Mouse (Mus musculus): ENCODE results near the gene Zfp106.
"Not testable (repeated sequence)": the region's sequence is repeated elsewhere in the genome, so short reads cannot be mapped to it uniquely, and the experiment has no call there.

Zfp106 gene

GRCm38 (mm10) chr2:120563235-120563990, at the start of gene Zfp106:
Gene Zfp106 (minus strand): TSS chr2:120563843.
- DNase-seq (ENCODE audit: inconsistent age in 2 of 2, low spot score in 1 of 2), result peak; percentile 91 to 96

DNA sequence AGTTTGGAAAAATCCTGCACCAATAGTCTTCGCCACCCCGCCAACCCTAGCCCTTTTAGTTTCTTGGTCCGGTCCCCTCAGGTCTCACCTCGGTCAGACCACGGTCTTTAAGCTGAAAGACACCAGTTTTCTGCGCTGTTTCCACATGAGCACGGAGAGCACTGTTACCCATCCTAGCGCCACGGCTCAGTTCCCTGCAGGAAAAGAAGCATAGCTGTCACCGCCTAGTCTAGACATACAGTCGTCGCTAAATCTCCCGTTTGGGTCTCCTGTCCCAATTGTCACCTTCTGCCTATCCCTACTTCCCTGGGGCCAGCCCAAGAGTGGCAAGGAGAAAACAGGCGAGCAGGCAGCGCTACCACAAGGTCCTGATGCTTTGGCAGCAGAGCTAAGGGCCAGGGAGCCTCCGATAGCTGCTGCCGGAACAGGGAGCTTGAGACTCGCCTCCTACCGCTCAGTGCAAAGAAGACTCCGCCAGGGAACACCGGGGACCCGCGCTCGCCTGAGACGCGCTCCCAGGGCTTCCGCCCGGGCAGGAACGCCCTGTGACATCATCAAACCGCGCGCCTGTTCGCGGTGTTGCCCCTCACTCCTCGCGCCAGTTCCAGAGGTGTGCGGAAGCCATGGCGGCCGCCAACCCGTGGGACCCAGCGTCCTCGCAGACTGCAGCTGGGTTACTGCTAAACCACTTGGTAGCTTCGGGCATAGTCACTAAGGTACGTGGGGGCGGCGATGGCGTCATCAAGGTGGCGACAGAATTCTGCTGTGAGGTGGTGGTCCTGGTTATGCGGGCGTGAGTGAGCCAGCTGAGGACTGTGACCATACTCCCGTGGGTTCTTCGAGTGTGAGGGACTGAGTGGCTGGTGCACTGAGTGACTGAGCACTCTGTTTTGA, 45.4 kb upstream of the Zfp106 start, which contains the start of the genes Haus2 and Lrrc57:
Gene Haus2, plus strand, starts transcription at position 554 of the 894 bp plus-strand sequence.
Gene Lrrc57, minus strand, starts transcription at position 691 of the 894 bp plus-strand sequence.
- peak; percentile 92 to 97 for DNase-seq (ENCODE audit: inconsistent age in 2 of 2, low spot score in 1 of 2)

GRCm38 (mm10) chr2:120606021-120606690, 42.5 kb upstream of the Zfp106 start:
- DNase-seq (ENCODE audit: inconsistent age in 2 of 2, low spot score in 1 of 2), result peak; percentile 17 to 57

GRCm38 (mm10) chr2:120599506-120599905, 35.9 kb upstream of the Zfp106 start:
- DNase-seq (ENCODE audit: inconsistent age in 2 of 2, low spot score in 1 of 2), result no peak

DNA sequence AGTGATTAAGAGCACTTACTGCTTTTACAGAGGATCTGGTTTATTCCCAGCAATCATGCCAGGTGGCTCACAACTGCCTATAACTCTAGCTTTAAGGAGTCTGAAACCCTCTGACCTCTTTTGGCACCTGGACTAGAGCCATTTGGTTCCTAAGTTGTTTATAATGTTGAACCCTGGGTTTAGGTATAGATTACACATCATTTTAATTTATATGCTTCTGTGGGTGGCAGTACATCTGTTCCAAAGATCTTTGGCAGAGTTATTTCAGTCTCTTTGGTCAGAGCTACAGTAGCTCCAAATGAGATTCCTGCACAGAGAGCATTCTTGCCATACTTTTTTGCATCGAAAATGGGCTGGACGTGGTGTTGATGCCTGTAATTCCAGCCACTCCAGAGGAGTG, 34.1 kb upstream of the Zfp106 start:
- DNase-seq (ENCODE audit: inconsistent age in 2 of 2, low spot score in 1 of 2), result no peak

- no peak for DNase-seq (ENCODE audit: inconsistent age in 2 of 2, low spot score in 1 of 2)
Observed at GRCm38 (mm10) chr2:120592227-120592626, 28.6 kb upstream of the Zfp106 start.

DNA sequence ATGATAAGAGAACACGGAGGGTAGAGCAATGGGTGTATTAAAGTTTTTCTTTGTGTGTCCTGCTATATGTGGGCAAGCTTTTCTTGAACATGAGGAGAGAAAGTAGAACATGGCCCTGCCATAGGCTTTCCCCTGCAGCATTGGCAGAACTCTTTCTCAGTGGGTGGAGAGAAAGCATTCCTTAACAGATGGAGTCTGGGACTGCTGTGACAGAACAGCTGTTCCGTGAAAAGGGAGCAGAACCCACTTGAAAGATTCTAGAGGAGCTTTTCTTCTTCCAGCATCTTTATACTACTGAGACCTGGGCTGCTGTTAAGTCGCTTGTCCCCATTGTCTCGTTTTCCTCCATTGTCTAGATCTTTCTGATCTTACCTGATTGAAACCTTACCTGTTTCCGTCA, 26.1 kb upstream of the Zfp106 start:
- DNase-seq (ENCODE audit: inconsistent age in 2 of 2, low spot score in 1 of 2), result no peak

DNA sequence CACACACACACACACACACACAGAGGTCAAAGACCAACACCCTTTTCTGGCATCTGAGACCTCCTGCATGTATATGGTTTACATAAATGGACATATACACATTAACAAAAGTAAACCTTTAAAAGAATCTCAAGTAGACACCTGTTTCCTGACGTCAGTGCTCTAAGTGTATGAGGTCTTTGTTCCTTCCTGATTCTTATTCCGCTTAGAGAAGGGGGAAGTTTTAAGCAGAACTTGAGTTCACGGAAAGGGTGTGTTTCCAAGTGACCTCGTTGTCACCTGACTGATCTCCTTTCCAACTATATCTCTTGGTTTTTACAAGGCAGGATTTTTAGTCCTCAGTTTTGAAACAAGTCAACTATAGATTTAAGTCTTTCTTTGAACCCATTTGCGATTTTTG, 14.6 kb upstream of the Zfp106 start:
- peak in 1 of 2 experiments; percentile 35 for DNase-seq (ENCODE audit: inconsistent age in 2 of 2, low spot score in 1 of 2)

- no peak for DNase-seq (ENCODE audit: inconsistent age in 2 of 2, low spot score in 1 of 2)
Observed at GRCm38 (mm10) chr2:120577799-120578198, 14.2 kb upstream of the Zfp106 start.

GRCm38 (mm10) chr2:120575978-120576377, 12.3 kb upstream of the Zfp106 start:
- no peak for DNase-seq (ENCODE audit: inconsistent age in 2 of 2, low spot score in 1 of 2)

DNA sequence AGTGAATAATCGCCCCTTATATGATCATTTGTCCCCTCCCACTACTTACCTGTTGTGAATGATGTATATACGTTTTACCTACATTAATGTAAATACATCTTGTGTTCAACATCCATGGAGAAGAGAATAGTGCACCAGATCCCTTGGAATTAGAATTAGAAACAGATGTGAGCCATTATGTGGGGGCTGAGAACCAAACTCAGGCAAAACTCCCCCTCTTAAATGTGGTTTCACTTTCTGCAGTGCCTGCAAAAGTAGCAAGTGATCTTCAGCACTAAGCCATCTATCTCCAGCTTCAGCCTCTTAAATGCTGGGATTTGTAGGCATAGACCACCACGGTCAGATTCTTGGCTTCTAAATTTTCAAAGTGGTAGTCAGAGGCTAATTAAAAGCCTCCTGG, 11.5 kb upstream of the Zfp106 start:
- DNase-seq (ENCODE audit: inconsistent age in 2 of 2, low spot score in 1 of 2), result no peak

- not testable (repeated sequence) for DNase-seq (ENCODE audit: inconsistent age in 2 of 2, low spot score in 1 of 2)
Observed at GRCm38 (mm10) chr2:120572161-120572560, 8.5 kb upstream of the Zfp106 start.

DNA sequence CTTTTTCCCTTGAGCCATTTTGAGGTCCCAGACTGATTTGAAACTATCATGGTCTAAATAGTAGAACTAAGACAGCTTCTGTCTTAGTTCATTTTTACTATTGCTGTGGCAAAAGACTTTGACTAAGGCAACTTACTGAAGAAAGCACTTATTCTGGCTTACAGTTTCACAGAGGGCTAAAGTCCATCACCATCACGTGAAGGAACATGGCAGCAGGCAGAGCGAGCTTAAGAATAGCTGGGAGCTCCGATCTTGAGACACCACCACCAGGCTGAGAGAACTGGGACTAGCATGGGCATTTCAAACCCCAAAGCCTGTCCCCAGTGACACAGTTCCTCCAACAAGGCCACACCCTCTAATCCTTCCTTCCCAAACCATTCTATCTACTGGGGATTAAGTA, 7.4 kb upstream of the Zfp106 start:
- no peak for DNase-seq (ENCODE audit: inconsistent age in 2 of 2, low spot score in 1 of 2)

DNA sequence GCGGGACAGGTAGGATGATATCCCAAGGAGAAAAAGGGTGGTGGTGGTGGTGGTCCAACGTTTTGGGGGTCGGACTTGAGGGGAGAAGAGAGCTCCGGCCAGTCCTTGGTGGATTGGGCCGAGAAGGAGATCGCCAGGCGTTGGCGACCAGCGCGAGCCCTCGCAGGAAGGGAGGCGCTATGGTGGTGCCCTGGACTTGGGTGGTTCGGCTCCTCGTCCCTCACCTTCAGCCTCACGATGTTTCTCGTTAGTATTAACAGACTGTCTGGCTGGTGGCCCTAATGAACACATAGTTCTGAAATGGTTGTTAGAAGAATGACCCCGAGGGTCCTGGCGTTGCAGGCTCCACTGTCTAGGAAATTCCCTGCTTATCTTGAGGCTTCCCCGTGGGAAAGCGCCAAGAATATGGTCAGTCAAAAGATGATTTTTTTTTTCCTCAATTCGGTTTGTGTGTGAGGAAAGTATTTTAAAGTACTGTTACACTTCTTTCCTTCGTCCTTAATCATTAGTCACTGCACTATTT, 4.2 kb upstream of the Zfp106 start:
- no peak for DNase-seq (ENCODE audit: inconsistent age in 2 of 2, low spot score in 1 of 2)

GRCm38 (mm10) chr2:120566886-120567797, 3.5 kb upstream of the Zfp106 start, which contains the start of gene Snap23:
Gene Snap23 (plus strand): TSS chr2:120567671.
- peak; percentile 98 to 99 for DNase-seq (ENCODE audit: inconsistent age in 2 of 2, low spot score in 1 of 2)

- no peak for DNase-seq (ENCODE audit: inconsistent age in 2 of 2, low spot score in 1 of 2)
Observed at GRCm38 (mm10) chr2:120565363-120565762, 1.7 kb upstream of the Zfp106 start.

- DNase-seq (ENCODE audit: inconsistent age in 2 of 2, low spot score in 1 of 2), result not testable (repeated sequence)
Observed at GRCm38 (mm10) chr2:120564548-120565188, 1.0 kb upstream of the Zfp106 start.

GRCm38 (mm10) chr2:120562859-120563234, 796 bp downstream of the Zfp106 start:
- no peak for DNase-seq (ENCODE audit: inconsistent age in 2 of 2, low spot score in 1 of 2)

DNA sequence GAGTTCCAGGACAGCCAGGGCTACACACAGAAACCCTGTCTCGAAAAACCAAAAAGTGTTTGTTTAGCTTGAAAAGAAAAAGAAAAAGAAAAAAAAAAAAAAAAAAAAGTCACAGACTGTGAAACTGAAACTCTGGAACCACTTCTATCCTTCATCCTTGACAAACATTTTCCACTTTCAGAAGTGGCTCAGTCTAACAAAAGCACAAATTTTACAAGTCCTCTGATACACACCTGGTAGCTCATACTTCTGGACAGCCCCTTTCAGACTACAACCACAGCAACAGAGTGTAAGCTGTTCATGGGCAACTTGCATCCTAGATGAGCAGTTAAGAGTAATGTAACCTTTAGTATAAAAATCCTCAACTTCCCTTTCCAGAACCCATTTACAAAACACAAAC, 2.1 kb downstream of the Zfp106 start:
- DNase-seq (ENCODE audit: inconsistent age in 2 of 2, low spot score in 1 of 2), result no peak
